Mouse (Mus musculus): ENCODE measurements around the gene Sf3b1. TPM values are rescaled to one million over a fixed set of nuclear protein-coding genes. Genes with fewer than 3 reads are reported as not detected.

Sf3b1 gene
- 549 TPM for total RNA-seq (2023)

GRCm38 (mm10) chr1:55027253-55027801, at the start of gene Sf3b1:
Sf3b1 (minus strand) TSS chr1:55027481.

GRCm38 (mm10) chr1:55052355-55052953, 25.2 kb upstream of the Sf3b1 start, which contains the start of gene Coq10b:
Coq10b (plus strand) TSS chr1:55052770.

Other genes with a start within 250 kb of the Sf3b1 start
- gene Ankrd44, start 101.1 kb downstream of the Sf3b1 start, total RNA-seq (2023): 580 TPM
- 78.1 TPM for gene Coq10b, start 25.3 kb upstream of the Sf3b1 start, total RNA-seq (2023)
- 140 TPM for gene Hspe1, start 60.7 kb upstream of the Sf3b1 start, total RNA-seq (2023)
- gene Hspd1, start 60.8 kb upstream of the Sf3b1 start, total RNA-seq (2023): 106 TPM
- gene Mob4, start 103.8 kb upstream of the Sf3b1 start, total RNA-seq (2023): 92.5 TPM
- 4.4 TPM for gene Rftn2, start 199.3 kb upstream of the Sf3b1 start, total RNA-seq (2023)
- gene Mars2, start 209.7 kb upstream of the Sf3b1 start, total RNA-seq (2023): 8.1 TPM

All from CD4-positive naive resting alpha-beta T cell, adult 57 days (primary cell).